Mouse (Mus musculus) gastrocnemius, postnatal 25 days (tissue): Measurements from ENCODE around the gene Kdm4c. TPM values are rescaled to one million over a fixed set of nuclear protein-coding genes. Genes with fewer than 3 reads are reported as not detected.
"Not testable (repeated sequence)": the region's sequence is repeated elsewhere in the genome, so short reads cannot be mapped to it uniquely, and the experiment has no call there.

Source experiments
- DNase-seq: peaks from one replicate; pipeline ENCODE4 v3.0.0; 2022
- long read RNA-seq, 2 experiments: library from polyadenylated mRNA; stranded (forward); transcript quantifications; one replicate each; pipeline ENCODE4 v2.0.0; 2021
- total RNA-seq, 2 experiments: library from RNA; stranded (reverse); gene quantifications; 1 replicate in 1 of 2; 2 replicates in 1 of 2; pipeline ENCODE4 v1.2.3; 2021

The Kdm4c gene
- 1 to 10 TPM; 6.5 to 9.0 TPM for total RNA-seq
- long read RNA-seq, experiment 1, partial matches to known transcripts, result 2 of 2 reads
- long read RNA-seq, experiment 1, other reads (novel, unspliced or antisense), result 0 of 2 reads
- long read RNA-seq, experiment 2, full-length matches to known transcripts, result 3 of 4 reads
- long read RNA-seq, experiment 2, partial matches to known transcripts, result 0 of 4 reads
- long read RNA-seq, experiment 2, other reads (novel, unspliced or antisense), result 1 of 4 reads

DNA sequence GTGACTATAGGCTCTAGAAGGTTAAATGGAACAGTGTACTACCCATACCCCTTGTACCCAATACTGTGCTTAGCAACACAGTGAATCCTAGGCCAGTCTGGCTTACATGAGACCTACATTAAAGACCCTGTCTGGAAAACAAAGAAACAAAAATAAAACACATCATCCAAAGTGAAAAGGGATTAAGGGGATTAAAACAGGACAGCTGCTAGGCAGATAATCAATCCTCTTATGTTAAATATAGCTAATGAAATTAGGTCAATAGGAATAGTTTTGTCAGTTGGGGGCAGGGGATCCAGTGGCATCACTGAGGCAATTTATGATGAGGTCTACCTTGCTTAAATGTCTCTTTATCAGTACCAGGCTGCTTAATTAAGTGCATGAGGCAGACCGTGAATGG lies at the start of gene Kdm4c:
TSS of gene Kdm4c (plus strand) at position 322 of the 400 bp plus-strand sequence.
- no peak for DNase-seq

DNA sequence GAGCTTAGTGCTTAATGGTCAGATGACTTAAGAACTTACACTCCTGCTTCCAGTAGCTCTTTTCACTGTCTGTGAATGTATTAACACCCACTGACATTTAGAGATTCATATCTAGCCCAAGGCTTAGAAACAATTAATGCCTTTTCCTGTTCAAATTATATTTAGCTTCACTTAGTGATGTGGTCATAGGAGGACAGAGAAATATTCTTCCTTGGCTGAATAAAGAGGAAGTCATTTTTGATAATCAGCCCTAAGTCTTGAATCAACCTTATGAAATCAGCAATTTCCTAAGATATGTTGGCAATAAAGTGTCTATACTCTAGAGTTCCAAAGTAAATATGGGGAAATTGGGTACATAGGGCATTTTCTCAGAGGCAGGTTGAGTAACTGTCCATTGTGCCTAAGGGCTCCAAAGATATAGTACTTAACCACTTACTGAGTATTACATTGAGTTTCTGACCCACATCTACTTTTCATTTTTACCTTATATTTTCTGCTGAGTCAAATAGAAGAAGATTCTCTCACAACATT lies 41.0 kb upstream of the Kdm4c start:
- no peak for DNase-seq

DNA sequence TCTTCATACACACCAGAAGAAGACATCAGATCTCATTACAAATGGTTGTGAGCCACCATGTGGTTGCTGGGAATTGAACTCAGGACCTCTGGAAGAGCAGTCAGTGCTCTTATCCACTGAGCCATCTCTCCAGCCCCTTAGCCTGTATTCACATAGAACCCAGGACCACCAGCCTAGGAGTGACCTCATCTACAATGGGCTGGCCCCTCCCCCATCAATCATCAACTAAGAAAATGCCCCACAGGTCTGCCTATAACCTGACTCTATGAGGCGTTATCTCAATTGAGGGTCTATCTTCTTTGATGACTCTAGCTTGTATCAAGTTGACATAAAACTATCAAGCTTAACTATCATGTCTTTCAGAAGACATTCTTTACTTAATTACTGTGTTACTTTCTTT lies 20.5 kb upstream of the Kdm4c start:
- not testable (repeated sequence) for DNase-seq

- DNase-seq, result no peak
Measured at GRCm38 (mm10) chr4:74222360-74222759, 19.9 kb upstream of the Kdm4c start.

DNA sequence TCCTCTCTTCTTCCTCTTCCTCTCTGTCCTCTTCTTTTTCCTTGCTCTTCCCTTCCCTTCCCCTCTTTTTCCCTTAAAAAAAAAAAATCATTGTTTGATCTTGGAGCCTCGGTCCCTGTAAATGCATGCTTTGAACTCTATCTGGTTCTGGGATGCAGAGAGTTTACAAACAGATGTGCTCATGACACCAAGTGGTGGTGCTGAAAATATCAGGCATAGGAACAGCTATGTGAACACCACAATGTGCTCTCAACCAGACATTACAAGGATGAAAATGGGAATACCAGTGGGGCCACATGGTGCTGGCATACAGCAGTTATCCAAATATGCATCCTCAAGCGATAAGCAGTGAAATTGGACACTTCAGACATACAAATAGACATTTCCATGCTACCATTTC lies 18.1 kb upstream of the Kdm4c start:
- DNase-seq, result no peak

DNA sequence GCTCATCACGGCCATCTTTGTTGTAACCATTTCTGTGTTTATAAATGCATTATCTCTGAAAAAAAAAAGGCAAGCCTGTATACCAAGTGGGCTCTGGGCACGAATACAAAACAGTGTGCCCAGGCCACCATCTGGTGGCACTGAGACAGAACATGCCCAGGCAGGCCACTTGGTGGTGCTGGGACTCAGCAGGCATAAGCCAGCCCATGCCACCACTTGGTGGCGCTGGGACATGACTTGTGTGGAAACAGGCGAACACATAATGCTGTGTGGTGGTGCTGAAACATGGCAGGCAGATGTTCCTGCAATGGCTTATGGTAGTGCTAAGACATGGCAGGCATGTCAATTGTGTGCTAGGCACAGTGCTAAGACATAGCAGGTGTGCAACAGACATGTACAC lies 11.3 kb upstream of the Kdm4c start:
- no peak for DNase-seq

DNA sequence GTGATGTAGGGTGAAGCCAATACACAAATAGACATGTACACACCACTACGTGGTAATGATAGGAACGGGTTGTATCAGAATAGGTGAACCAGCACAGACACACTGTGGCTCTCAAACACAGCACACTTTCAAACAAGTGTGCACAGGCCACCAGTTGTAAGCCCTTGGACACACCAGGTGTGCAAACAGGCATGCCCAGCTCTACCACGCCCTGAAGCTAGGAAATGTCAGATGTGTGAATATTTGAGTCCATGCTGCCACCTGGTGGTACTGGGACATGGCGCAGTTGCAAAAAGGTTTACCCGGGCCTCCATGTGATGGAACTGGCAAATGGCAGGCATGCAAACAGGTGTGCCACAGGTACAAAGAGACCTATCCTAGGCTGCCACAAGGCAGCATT lies 10.9 kb upstream of the Kdm4c start:
- DNase-seq, result no peak

GRCm38 (mm10) chr4:74233534-74233933 lies 8.8 kb upstream of the Kdm4c start:
- no peak for DNase-seq

DNA sequence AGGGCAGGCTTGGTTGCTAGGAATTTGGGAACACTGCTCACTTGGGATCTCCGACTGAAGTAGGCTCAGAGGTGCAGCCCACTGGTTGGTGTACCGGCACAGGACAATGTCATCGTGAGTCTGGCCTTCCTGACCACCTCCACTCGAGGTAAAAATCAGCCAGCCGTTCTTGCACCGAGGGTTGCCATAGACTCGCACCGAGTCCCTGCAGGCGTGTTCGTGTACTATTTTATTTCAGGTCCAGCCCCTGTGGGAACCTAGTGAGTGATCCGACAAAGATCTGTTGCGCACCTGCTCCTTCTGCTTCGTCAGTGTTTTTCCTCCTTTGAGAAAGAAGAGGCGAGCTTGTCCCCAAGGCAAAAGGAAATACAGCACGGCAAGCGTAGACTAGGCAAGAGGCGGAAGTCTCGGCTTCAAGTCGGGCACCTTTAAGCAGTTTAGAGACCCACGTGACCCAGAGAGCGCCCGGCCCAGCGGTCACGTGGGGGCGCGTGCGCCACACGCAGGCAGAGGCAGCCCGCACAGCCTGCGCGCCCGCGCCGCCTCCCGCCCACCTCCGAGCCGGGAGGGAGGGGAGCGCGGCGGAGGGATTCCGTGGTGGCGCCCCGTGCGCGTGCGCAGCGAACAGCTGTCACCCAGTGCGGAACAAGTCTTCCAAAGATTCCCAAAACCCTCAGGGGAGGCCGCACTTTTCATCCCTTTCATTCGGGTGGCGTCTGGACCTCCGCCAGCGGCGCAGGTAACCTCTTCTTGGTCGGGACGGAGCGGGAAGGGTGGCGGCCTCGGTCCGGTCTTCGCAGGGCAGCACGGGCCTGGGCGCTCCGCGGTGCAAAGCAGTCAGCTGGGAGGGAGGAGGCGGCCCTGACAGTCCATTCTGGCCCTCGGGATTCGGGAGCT lies 9.3 kb downstream of the Kdm4c start:
- peak; percentile 98 for DNase-seq

- no peak for DNase-seq
Measured at GRCm38 (mm10) chr4:74252245-74253105, 10.2 kb downstream of the Kdm4c start.

DNA sequence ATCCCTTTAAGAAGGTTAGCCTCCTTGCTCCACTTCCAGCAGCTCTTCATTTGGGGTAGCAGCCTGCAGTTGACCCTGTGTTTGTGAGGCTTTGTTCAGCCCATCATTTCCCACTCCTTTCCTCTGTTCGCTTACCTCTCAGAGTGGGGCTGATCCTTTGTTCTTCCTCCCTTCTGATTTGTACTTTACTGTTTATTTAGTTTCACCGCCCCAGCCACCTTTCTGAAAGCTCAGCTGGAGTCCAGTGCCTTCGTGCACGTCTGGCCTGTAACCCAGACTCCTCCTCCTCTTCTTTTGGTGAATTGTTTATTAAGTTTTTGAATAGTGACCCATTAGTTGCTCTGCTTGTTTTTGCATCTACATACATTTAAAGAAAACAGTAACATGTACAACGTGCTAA lies 15.6 kb downstream of the Kdm4c start:
- no peak for DNase-seq

DNA sequence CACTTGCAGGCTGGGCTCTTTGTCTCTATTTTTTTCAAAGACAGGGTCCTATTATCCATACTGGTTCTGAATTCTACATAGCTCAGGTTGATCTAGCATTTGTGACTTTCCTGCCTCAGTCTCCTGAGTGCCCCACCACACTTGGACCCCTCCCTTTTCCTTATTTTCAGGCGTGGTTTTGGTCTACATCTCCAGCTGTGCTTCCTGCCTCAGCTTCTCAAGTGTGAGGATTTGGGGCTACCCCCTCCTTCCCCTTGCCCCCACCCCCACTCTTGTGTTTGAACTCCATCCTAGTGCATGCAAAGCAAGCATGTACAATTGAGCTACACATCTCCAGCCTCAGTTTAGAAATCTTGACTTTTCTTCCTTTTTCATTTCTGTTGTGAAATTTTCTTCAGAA lies 16.2 kb downstream of the Kdm4c start:
- no peak for DNase-seq

- DNase-seq, result no peak
Measured at GRCm38 (mm10) chr4:74259331-74259730, 17.0 kb downstream of the Kdm4c start.

DNA sequence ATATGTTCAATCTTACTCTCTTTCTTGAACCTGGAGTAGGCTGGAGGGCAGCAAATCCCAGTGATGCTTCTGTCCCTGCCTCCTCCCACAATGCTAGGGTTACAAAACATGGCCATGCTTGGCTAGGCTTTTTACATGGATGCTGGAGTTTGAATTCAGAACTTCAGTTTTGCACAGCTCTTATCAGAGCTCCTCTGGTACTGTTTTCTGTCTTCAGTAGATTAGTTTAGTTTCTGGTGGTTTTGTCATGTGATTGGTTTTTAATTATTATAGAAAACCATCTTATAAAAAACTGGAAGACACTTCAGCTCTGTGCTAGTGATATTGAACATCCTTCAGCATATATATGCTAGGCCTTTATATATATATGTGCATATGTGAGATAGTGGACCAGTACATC lies 19.6 kb downstream of the Kdm4c start:
- no peak for DNase-seq

GRCm38 (mm10) chr4:74264428-74264955 lies 22.2 kb downstream of the Kdm4c start:
- DNase-seq, result no peak

GRCm38 (mm10) chr4:74271180-74271579 lies 28.9 kb downstream of the Kdm4c start:
- DNase-seq, result no peak

GRCm38 (mm10) chr4:74277486-74277885 lies 35.2 kb downstream of the Kdm4c start:
- no peak for DNase-seq

- no peak for DNase-seq
Measured at GRCm38 (mm10) chr4:74280170-74280569, 37.9 kb downstream of the Kdm4c start.

- DNase-seq, result no peak
Measured at GRCm38 (mm10) chr4:74287851-74288250, 45.6 kb downstream of the Kdm4c start.

DNA sequence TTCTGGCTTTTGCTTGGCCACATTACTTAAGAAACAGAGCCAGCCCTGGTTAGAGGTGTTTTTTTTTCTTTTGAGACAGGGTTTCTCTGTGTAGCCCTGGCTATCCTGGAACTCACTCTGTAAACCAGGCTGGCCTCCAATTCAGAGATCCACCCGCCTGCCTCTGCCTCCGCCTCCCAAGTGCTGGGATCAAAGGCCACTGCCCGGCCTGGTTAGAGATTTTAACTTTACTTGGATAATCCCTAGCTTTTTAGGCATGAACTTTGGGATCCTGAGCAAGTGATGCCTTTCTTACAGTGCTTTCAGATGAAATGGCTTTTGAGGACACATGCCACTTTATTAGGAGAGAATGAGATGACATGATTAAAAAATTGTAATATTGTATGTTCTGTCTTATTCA lies 52.4 kb downstream of the Kdm4c start:
- DNase-seq, result no peak

GRCm38 (mm10) chr4:74305315-74306105 lies 63.2 kb downstream of the Kdm4c start:
- DNase-seq, result no peak
